Mouse (Mus musculus): ENCODE data around the gene Lamb3. TPM values are rescaled to one million over a fixed set of nuclear protein-coding genes. Genes with fewer than 3 reads are reported as not detected.

Lamb3 gene
- total RNA-seq (2021), result 1 to 10 TPM in 1 of 2 experiments, under 1 TPM in 1; 0.80 to 1.4 TPM
- long read RNA-seq, experiment 1, result 0 reads
- long read RNA-seq, experiment 2, result 0 reads

DNA sequence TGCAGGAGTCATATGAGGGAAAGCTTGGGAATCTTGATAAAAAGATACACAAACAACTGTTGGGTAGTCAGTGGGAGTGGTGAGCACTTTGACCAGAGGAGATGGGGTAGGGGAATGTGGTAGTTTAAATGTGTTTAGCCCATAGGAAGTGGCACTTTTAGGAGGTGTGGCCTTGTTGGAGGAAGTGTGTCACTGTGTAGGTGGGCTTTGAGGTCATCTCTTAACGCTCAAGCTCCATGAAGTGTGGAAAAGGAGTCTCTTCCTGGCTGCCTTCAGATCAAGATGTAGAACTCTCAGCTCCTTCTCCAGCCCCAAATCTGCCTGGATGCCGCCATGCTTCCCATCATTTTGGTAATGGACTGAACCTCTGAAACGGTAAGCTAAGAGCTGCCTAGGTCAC, at the start of gene Lamb3:
Lamb3 (plus strand) TSS at position 197 of the 400 bp plus-strand sequence.
- DNase-seq, result no peak
- intact Hi-C loops (cut with DNase I; ENCODE audit: low total_unique reads), result loop anchor here (10.0 kb wide), 1 partner anchor 107 kb away; no protein-coding TSS in a partner anchor

DNA sequence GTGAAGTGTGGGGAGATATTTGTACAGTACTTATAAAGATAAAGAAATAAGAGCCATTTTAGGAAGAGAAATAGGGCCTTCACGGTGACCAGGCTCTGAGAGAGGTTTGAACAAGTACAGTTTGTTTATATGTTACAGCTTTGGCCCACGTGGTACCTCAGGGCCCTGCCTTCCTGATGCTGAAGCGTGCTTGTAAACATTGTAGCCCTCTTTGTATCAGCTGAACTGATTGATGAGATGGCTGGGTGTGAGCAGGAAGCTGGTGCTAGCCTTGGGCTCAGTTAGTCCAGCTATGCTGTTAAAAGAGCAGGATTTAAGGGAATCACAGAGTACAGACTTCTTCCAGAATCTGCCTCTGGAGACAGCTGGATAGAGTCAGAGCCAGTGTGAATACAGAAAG, 48.3 kb upstream of the Lamb3 start:
- DNase-seq, result no peak
- intact Hi-C loops (cut with DNase I; ENCODE audit: low total_unique reads), result no loop called here

DNA sequence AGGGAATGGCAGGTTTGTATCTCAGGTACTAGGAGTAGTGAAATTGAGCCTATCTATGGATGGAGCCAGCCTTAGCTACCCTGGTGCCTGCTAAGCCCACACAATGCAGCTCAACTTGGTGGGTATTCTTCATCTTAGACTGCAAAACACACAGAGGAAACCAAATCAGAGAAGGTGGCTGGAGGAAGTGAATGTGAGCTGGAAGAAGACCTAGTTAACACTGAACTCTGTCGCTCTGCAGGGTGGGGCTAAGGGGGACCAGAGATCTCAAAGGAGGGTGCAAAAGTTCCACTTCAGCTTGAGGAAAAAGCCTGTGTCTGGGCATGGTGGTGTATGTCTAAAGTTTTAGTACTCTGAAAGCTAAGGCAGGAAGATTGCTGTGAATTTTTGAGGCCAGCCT, 47.9 kb upstream of the Lamb3 start:
- no peak for DNase-seq
- intact Hi-C loops (cut with DNase I; ENCODE audit: low total_unique reads), result no loop called here

DNA sequence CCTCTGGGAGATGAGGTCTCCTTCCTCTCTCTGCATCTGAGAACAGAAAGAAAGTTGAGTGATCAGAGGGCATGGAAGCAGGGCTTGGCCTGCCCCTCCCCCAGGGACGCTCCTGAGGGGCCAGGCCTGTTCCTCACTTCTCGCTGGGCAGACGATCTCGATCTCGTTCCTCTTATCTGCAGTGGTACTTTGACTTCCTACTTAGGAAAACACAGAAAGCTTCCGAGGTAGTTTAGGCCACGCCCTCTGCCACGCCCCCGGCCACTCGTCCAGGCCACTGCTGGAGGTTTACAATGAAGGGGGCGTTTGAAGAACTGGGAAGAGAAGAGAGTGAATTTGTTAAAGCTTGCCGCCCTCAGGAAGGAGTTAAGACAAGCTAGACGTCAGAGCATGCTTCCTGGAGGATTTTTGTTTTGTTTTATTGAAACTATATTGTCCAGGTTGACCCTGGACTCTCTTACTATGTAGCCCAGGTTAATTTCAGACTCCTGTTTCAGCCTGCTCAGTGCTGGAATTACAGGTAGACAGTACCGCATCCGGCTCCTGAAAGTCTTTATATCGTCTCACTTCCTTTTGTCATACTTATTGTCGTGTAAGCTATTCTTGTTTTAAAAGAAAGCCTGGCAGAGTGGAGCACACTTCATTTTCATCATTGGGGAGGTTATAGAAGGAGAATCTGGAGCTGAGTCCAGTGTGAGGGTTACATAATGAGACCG, 47.0 kb upstream of the Lamb3 start:
- peak; percentile 41 for DNase-seq
- intact Hi-C loops (cut with DNase I; ENCODE audit: low total_unique reads), result no loop called here

DNA sequence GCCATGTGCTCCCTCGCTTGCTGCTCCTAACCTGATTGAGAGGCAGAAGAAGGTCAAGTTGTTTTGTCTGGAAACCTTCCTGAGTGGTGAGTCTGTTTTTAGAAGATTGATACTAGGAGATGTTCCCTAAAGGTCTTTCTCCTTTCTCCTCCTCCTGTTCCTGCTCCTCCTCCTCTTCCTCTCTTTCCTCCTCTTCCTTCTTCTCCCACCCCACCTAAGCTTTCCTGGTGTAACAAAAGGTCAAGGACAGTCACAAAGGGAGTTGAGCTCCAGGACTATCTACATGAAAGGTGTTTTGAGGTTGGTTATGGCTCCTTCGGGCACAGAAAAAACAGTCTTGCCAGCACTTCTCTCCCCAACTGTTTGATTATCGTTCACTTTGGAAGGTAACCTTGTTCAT, 39.8 kb upstream of the Lamb3 start, which contains the start of gene A130010J15Rik:
A130010J15Rik (plus strand) TSS at position 301 of the 400 bp plus-strand sequence.
- intact Hi-C loops (cut with DNase I; ENCODE audit: low total_unique reads), result no loop called here
- no peak for DNase-seq

DNA sequence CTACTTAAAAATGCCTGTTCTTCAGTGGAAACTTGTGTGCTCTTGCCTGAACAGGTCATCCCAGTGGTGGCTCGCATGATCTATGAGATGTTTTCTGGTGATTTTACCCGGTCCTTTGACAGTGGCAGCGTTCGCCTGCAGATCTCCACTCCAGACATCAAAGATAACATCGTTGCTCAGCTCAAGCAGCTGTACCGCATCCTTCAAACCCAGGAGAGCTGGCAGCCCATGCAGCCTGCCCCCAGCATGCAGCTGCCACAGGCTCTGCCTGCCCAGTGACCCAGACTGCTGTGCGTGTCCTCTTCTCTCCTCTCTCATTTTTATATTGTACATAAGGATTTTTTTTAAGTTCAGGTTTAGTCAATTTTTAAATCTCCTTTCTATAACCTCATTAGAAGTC, 38.3 kb upstream of the Lamb3 start:
- DNase-seq, result no peak
- intact Hi-C loops (cut with DNase I; ENCODE audit: low total_unique reads), result no loop called here

DNA sequence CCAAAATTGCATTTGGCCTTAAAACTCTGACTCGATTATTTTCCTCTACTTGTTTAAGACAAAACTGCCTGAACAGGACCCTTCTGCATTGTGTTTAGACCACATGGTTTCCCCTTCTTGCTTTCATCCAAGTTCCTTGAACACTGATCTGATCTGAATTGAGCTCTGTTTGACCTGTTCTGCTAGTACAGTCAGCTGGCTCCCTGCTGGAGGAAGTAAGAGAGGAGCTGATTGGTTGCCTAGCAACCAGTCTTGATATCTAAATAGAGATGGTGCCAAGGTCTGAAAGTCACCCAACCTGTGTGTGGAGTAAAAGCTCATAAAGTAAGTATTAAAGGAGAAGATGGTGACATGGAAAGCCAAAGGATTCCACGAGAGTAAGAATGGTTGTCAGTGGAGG, 37.6 kb upstream of the Lamb3 start:
- DNase-seq, result no peak
- intact Hi-C loops (cut with DNase I; ENCODE audit: low total_unique reads), result no loop called here

DNA sequence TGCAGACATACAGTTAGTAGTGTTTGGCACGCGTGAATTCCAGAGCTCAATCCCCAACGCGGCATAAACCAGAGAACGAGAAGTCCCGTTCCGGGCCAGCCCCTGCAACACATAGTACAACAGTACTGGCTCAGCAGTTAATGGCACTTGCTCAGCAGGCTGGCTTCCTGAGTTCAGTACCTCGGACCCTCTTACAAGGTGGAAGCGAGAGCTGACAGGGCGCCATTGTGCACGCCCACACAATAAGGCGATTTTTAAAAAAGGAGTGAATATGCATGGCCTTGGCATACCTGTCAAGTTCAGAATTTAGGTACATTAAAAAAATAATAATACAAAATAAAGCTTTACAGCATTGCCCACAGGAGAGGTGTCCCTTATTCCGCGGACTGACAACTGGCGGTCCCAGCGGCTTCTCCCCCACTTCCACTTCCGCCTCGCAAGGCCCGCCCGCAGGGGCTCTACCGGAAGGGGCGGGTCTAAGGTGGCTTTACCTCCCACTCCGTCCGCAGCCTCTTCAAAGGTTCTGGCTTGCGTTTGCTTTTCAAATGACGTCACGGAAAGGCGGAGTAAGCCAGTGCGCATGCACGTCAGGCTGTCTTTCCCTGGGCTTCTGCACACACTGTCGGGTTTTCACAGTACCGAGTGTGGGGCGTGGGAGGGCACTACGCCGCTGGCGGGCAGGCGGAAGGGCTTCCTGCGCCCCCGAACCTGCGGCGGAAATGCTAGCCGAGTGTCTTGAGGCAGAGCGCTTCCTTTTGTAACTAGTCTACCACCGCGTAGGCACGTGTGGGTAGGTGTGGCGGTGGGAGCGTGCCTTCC, 34.3 kb upstream of the Lamb3 start:
- intact Hi-C loops (cut with DNase I; ENCODE audit: low total_unique reads), result no loop called here
- peak; percentile 95 for DNase-seq

DNA sequence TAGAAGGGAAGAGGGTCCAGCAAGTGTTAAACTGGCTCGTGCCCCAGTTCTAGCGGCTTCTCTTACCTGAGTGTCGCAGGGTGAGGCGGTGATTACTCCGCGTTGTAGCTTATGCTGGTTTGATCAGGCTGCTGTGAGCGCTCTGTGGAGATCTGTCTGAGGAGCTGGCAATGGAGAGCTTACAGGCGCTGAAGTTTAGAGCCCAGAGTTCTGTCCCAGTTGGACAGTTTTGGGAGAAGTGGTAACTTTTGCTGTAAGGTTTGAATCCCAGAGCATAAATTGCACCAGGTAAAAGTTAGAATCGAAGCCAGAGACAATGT, 33.7 kb upstream of the Lamb3 start:
- intact Hi-C loops (cut with DNase I; ENCODE audit: low total_unique reads), result no loop called here
- no peak for DNase-seq

DNA sequence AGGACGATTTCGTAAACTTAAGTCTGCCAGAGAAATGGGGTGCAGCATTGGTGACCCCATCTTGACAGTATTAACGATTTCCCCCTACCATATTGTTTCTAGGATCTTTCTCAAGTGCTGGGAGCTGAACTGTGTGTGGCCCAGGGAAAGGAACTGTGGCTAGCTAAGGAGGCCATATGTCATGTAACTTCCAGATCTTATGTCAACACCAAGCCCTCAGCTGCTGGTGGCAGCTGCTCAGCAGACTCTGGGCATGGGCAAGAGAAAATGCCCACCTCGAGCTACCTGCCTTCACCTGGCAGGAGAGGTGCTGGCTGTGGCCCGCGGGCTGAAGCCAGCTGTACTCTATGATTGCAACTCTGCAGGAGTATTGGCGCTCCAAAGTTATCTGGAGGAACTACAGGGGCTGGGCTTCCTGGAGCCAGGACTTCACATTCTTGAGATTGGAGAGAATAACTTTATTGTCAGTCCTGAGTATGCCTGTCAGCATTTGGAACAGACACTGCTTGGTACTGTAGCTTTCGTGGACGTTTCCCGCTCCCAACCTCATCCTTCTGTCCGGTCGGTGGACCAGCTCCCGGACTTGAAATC, 33.3 kb upstream of the Lamb3 start:
- intact Hi-C loops (cut with DNase I; ENCODE audit: low total_unique reads), result no loop called here

DNA sequence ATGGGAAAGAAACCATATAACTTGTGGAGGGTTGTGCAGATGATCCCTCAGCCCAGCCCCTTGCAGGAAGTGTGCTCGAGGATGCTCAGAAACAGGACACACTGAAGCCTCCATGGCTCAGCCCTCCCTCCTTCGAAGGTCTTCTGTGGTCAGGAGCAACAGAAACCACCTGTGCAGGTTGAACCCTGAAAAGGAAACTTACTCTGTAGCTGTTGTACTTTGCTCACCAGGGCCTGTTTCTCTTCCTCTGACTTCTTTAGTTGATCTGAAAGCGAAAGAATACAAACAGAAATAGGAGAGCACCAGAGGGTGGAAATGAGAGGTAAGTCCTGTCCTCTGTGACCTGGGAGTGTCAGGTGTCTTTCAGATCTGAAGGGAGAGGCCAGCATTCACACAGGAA, 26.4 kb upstream of the Lamb3 start:
- no peak for DNase-seq
- intact Hi-C loops (cut with DNase I; ENCODE audit: low total_unique reads), result no loop called here

More for the DNA sequence above, 33.3 kb upstream of the Lamb3 start:
- DNase-seq, result no peak

DNA sequence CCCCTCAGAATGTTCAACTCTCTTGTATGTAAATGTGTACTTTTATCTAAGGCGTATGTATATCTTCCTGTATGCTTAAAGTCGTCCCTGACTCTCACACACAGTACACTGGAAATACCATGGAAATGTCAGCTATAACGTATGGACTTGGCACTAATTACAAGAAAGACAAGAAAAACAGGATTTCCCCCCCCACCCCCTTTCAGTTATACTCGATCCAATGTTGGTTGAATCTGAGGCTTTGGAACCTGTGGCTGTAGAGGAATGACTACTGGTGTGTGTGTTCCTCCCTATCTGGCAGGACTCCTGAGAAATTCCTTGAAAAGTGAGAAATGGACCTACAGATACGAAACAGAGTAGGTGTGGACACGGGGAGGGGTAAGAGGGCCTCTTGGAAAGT, 19.2 kb upstream of the Lamb3 start:
- intact Hi-C loops (cut with DNase I; ENCODE audit: low total_unique reads), result no loop called here
- DNase-seq, result no peak

DNA sequence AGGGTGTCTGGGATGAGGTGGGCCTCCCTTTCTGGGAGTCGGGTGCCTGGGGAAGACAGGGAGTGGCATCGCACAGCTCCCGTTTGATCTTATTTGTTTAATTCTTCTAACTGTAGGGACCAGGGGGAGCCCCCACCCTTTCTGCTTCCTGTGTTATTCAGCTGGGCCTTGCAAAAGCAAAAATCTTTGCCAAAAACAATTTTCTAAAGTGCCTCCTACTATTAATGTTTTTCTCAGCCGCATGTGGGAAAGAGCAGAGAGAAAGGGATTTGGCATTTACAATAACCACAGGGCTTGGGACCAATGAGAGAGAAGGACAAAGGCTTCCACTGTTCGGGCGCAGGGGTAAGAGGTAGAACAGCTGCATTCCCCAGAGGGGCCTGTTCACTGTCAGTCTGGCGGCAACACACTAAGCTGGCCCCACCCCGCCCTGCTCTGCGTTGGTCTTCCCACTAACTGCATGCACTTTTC, 18.3 kb upstream of the Lamb3 start:
- DNase-seq, result peak; percentile 80
- intact Hi-C loops (cut with DNase I; ENCODE audit: low total_unique reads), result no loop called here

DNA sequence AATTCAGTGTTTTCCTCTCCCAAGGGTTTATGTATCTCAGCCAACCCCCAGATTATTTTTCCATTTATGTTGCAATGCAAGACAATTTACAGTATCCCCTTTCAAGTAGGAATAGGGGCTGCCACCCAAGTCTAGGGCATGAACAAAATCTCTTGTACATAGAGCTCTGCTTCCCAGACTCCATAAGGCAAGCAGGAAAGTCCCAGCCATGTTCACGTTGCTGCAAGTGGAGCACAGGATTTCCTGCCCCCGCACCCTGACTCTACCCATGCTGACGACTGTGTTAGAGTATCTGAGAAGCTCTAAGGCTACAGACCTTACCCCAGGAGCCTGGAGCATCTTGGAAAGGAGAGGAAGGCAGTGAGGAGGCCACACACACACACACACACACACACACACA, 17.7 kb upstream of the Lamb3 start:
- no peak for DNase-seq
- intact Hi-C loops (cut with DNase I; ENCODE audit: low total_unique reads), result no loop called here

DNA sequence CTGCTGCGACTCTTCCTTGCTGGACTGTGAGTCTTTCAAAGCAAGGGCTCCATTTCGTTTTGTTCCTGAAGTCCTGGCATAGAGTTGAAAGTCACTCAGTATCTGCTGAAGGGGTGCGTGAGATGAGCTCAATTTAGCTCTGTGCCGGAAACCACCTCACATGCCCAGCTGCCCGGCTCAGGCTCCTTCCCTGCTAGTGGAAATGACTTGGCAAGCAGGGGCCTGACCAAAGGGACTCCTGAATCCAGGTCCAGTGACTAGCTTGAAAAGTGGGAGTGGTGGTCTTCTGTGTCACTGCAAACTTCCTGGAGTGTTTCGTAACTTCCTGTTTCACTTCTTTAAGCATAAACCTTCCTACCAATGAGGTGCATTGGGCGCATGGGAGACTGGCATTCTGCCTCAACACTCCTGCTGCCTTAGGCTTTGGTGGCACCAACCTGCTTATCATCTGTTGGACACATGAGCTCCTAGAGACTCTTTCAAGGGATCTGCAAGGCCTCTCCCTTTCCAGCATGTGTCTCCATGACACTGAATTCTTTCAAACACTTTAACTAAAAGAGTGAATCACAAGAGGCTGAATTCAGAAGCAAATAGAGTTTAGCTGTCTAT, 15.7 kb upstream of the Lamb3 start:
- no peak for DNase-seq
- intact Hi-C loops (cut with DNase I; ENCODE audit: low total_unique reads), result no loop called here

DNA sequence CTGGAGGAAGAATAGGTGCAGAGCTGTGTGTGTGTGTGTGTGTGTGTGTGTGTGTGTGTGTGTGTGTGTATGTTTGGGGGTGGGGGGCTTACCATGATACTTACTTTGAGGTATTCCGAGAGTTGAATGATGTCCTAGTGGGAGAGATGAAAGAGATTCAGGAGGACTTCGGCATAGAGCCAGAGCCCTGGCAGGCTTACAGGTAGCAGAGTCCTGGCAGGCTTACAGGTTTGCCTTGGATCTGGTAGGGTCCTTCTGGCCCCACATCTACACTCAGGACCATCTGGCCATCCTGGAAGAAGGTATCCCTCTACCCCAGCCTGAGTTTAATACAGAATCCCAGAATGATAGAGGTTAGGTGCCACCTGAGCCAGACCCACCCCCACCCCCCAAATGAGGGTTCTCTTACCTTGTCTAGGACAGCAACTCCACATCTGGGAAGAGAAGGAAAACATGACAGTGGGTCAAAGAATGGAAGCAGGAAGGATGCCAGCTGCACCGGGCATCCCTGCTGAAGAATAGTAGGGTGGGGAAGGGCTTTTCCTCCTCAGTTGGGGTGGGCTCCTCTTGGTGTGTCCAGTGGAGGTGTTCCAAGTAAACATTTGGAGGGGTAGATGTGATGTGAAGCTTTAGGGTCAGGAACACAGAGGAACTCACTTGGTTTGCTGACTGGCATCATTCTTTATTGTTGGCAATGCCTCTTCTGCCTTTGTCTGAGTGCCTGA, 12.9 kb upstream of the Lamb3 start:
- DNase-seq, result no peak
- intact Hi-C loops (cut with DNase I; ENCODE audit: low total_unique reads), result no loop called here

DNA sequence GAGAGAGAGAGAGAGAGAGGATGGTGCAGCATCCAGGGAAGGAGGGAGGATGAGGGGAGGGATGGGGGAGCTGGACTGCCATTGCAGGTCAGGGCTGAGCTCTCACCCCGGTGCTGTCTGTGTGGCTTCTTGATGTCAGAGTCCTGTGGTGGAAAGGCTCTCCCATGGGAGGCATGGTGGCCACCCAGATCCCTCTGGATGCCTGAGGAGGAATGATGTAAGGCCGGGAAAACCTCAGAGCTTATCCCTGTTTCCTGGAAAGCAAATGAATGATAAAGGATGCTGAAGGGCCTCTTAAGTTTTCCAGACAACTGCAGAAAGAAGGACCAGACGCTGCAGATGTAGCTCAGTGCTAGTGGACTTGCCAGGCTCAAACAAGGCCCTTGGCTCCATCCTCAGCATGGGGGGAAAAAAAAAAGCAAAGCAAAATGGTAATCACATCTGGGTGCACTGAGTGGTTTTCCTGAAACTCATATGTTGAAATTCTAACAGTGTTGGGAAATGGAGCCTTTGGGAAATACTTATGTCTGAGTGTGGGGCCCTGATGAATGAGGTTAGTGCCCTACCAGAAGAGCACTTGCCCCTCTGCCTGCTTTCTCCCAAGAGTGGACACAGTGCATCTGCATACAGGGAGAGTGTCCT, 12.2 kb upstream of the Lamb3 start:
- no peak for DNase-seq

DNA sequence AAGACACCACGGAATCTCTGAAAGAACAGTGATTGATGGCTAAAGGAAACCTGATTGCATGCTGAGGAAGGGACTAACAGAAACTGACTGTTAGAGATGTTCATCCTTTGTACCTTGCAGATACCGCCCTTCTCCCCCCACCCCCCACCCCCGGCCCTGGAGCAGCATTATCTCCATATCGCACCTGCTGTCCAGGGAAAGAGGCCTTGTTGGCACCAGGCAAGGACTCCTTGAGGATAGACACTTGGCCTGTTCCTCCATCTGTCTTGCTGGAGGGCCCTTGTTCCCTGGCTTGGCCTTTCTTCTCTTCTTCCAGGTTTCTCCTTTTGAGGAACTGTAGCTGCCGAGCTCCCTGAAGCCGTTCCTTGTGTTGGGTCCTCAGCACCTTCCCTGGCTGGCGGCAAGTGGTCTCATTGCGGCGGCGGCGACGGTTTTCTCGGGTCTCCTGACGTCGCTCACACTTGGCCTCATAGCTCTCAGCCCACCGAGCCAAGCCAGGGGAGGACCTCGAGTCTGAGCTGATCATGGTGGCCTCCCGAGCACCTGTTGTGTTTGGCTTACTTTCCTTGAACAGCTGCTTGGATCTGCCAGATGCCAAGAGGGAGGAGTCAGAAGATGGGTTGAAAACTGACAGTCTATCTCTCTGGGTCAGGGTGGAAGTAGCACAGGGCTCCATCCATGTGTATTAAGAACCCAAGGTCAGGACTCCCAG, 9.8 kb upstream of the Lamb3 start:
- peak; percentile 56 for DNase-seq
- intact Hi-C loops (cut with DNase I; ENCODE audit: low total_unique reads), result no loop called here

More for the DNA sequence above, 12.2 kb upstream of the Lamb3 start:
- intact Hi-C loops (cut with DNase I; ENCODE audit: low total_unique reads), result no loop called here

Data from gastrocnemius, postnatal 14 days (tissue).